8 mouse cellular contexts compared by ENCODE assay signal in genomic region chr11:110450091-110450757, GRCm38 (mm10). TPM values are rescaled to one million over a fixed set of nuclear protein-coding genes. Genes with fewer than 3 reads are reported as not detected.
DNase-seq lines count a peak whose midpoint lies in the region; ATAC-seq lines count a peak whose summit lies in the region.

No protein-coding gene starts in this region.

- no peak overlapping the region for H3K4me2 ChIP-seq in forebrain, embryonic 14.5 days (ENCODE audit: low read length)
- no peak overlapping the region for H3K4me2 ChIP-seq in forebrain, embryonic 12.5 days

- no peaks in the 10 kb centered on the region for H3K9me3 ChIP-seq in forebrain, embryonic 14.5 days (replicated peaks; ENCODE audit: control insufficient read depth, low read length)
- H3K9me3 ChIP-seq in forebrain, embryonic 12.5 days = no peaks in the 10 kb centered on the region

- H3K27ac ChIP-seq in forebrain, embryonic 14.5 days (ENCODE audit: low read depth, low read length) = peak overlapping the region; percentile 4; the same call in 1 of the 2 replicates
- no peak overlapping the region for H3K27ac ChIP-seq in forebrain, embryonic 12.5 days

- no peak overlapping the region for H3K9ac ChIP-seq in forebrain, embryonic 14.5 days (ENCODE audit: low read length)
- no peak overlapping the region for H3K9ac ChIP-seq in forebrain, embryonic 12.5 days

- no peaks in the 10 kb centered on the region for H3K27me3 ChIP-seq in forebrain, embryonic 14.5 days (replicated peaks; ENCODE audit: control insufficient read depth, insufficient read depth, low read length)
- H3K27me3 ChIP-seq in forebrain, embryonic 12.5 days = peaks cover 20% of the 10 kb centered on the region

- no peaks in the 10 kb centered on the region for H3K36me3 ChIP-seq in forebrain, embryonic 14.5 days (ENCODE audit: control insufficient read depth, insufficient read depth, low read length)
- no peaks in the 10 kb centered on the region for H3K36me3 ChIP-seq in forebrain, embryonic 12.5 days (replicated peaks)

- peaks cover 24% of the 10 kb centered on the region for H3K4me1 ChIP-seq in forebrain, embryonic 14.5 days (ENCODE audit: control insufficient read depth, insufficient read depth, low read length)
- H3K4me1 ChIP-seq in forebrain, embryonic 12.5 days = peaks cover 30% of the 10 kb centered on the region

- 65% methylated on average over 15 of the region's 15 CpGs for WGBS in forebrain, embryonic 14.5 days
- 80% methylated on average over 15 of the region's 15 CpGs for WGBS in forebrain, embryonic 12.5 days

- peak; percentile 72 for DNase-seq in forebrain, embryonic 14.5 days (ENCODE audit: low spot score)
- DNase-seq in CD4-positive, CD25-positive, alpha-beta regulatory T cell, adult 2 months (ENCODE audit: low read depth, low spot score) = peak; percentile 31
- peak; percentile 19 to 22 for DNase-seq in gastrocnemius, adult 8-10 months (ENCODE audit: low spot score in 2 of 2)
- DNase-seq in kidney, postnatal 10 days = peak; percentile 77
- no peak for DNase-seq in thymus, postnatal 36 days
- no peak for DNase-seq in cerebellum, adult 11-12 months
- no peak for DNase-seq in spleen, postnatal 10 days (ENCODE audit: low spot score in 2 of 2)

- no peak overlapping the region for H3K4me3 ChIP-seq in forebrain, embryonic 14.5 days (ENCODE audit: low read depth, low read length)
- H3K4me3 ChIP-seq in forebrain, embryonic 12.5 days (replicated peaks) = no peak overlapping the region

- peak; percentile 35; the same call in 1 of the 2 replicates for ATAC-seq in forebrain, embryonic 14.5 days
- no peak for ATAC-seq in forebrain, embryonic 12.5 days (ENCODE audit: low FRiP score)

RNA-seq across cellular contexts. Expression of gene Map2k6, which starts 51.3 kb away (rescaled TPM):
- 46.9 and 50.9 TPM in 2 replicates for polyA plus RNA-seq in forebrain, embryonic 14.5 days (2014; fragmentation: Nextera tagmentation; extraction: Ambion mirVana)
- polyA plus RNA-seq in forebrain, embryonic 12.5 days (2016; fragmentation: Nextera tagmentation; extraction: Ambion mirVana) = 39.5 and 40.3 TPM in 2 replicates
- total RNA-seq in gastrocnemius, adult 8-10 months (2022) = 10 to 100 TPM; 37.4 to 48.9 (median 43.0) TPM

Comparison
In these comparisons a context has a peak if more than half of its experiments do, and no peak if none do; other contexts are left out.
1. DNase-seq: peak in forebrain, embryonic 14.5 days (single experiment), CD4-positive, CD25-positive, alpha-beta regulatory T cell, adult 2 months (single experiment), gastrocnemius, adult 8-10 months (2 of 2) and kidney, postnatal 10 days (single experiment); none in thymus, postnatal 36 days (0 of 2), cerebellum, adult 11-12 months (single experiment) and spleen, postnatal 10 days (0 of 2).